Mouse (Mus musculus): ENCODE measurements around the gene Mypop. TPM values are rescaled to one million over a fixed set of nuclear protein-coding genes. Genes with fewer than 3 reads are reported as not detected.

Gene Mypop
- 5.2 and 6.3 TPM in 2 replicates for polyA plus RNA-seq (2015; fragmentation: Nextera tagmentation; extraction: Ambion mirVana)

DNA sequence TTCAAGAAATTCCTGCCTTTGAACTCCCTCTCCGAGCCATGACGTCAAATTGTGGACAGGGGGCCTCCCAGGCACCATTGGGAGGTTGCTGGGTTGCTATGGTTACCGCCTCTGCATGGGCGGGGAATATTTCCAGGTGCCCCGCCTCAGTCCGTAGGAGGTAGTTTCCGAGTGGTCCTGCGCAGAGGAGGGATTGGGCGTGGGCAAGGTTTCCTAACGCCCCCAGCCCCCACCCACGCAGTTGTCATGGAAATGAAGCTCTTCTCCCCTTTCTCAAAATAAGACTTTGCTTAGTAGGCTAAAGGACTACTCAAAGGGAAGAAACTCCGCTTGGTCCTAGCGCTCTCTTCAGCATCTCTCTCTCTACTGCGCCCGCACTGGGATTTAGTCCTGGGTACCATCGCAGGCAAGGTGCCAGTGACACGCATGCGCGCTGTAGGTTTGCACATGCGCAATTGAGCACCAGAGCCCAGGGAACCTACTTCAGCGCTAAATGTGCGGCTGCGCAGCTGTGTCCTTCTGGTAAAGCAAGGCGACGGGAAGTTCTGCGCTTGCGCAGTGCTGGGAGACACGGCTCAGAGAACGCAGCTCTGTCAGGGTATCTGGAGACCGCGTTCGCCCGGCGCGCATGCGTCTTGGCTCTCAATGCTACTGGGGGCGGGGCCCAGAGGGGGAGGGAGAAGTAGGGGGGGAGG, at the start of gene Mypop:
TSS of gene Mypop (plus strand) at position 645 of the 695 bp plus-strand sequence.
- Histone ChIP-seq H3K9me3 (no peaks in the 10 kb centered on the region), H3K36me3 (peaks cover 14% of the 10 kb centered on the region; the same call in 1 of the 2 replicates), H3K4me1 (peaks cover 29% of the 10 kb centered on the region), H3K4me2 (replicated peaks) (peak within 1 kb of the TSS; percentile 90), H3K4me3 (peak within 1 kb of the TSS; percentile 60), H3K9ac (peak within 1 kb of the TSS; percentile 77), H3K27me3 (peaks cover 34% of the 10 kb centered on the region), H3K27ac (peak within 1 kb of the TSS; percentile 79)
- ATAC-seq (ENCODE audit: low FRiP score, low read depth), result peak; percentile 96
- under 1% methylated on average over 36 of the region's 37 CpGs for WGBS

- WGBS, result 38% methylated on average over 1 of the region's 1 CpGs
- no peaks in the 10 kb centered on the region for H3K4me1 ChIP-seq
- H3K36me3 ChIP-seq, result no peaks in the 10 kb centered on the region
- peaks cover 6% of the 10 kb centered on the region; the same call in 1 of the 2 replicates for H3K27me3 ChIP-seq
- H3K27ac ChIP-seq, result no peak overlapping the region
- no peak overlapping the region for H3K4me2 ChIP-seq (replicated peaks)
- ATAC-seq (ENCODE audit: low FRiP score, low read depth), result no peak
- H3K9me3 ChIP-seq, result no peaks in the 10 kb centered on the region
- H3K4me3 ChIP-seq, result no peak overlapping the region
- H3K9ac ChIP-seq, result no peak overlapping the region
These were observed 48.7 kb upstream of the Mypop start for GRCm38 (mm10) chr7:18942376-18942775.

- Histone ChIP-seq H3K4me1 (no peaks in the 10 kb centered on the region), H3K9me3 (no peaks in the 10 kb centered on the region)
- WGBS, result 50% methylated on average over 9 of the region's 9 CpGs
These were observed 48.2 kb upstream of the Mypop start for GRCm38 (mm10) chr7:18942815-18943214.

DNA sequence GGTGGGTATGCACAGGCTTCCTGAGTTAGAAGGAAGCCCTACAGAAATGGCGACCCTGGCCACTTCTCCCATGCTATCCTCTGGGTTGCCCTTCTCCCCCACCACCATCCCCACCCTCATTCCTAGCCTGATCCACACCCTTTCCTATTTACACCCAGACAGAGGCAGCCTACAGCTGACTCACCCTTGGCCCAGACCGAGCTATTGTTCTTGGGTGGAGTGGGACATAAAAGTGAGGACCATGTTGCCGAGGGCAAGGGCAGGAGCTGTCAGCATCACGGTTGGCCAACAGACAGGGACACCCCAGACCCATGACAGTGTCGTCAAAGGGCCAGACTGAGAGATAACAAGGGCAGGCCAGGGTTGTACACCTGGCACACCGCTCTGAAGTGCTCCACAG, 42.9 kb upstream of the Mypop start:
- 70% methylated on average over 6 of the region's 6 CpGs for WGBS
- no peak for ATAC-seq (ENCODE audit: low FRiP score, low read depth)
- H3K36me3 ChIP-seq, result no peaks in the 10 kb centered on the region
- H3K4me1 ChIP-seq, result no peaks in the 10 kb centered on the region
- no peak overlapping the region for H3K4me3 ChIP-seq
- no peak overlapping the region for H3K9ac ChIP-seq
- H3K9me3 ChIP-seq, result no peaks in the 10 kb centered on the region
- no peak overlapping the region for H3K4me2 ChIP-seq (replicated peaks)
- H3K27me3 ChIP-seq, result peaks cover 39% of the 10 kb centered on the region
- no peak overlapping the region for H3K27ac ChIP-seq

More at GRCm38 (mm10) chr7:18942815-18943214, 48.2 kb upstream of the Mypop start:
- H3K27me3 ChIP-seq, result peaks cover 6% of the 10 kb centered on the region; the same call in 1 of the 2 replicates
- H3K4me2 ChIP-seq (replicated peaks), result no peak overlapping the region
- no peak overlapping the region for H3K27ac ChIP-seq
- H3K36me3 ChIP-seq, result no peaks in the 10 kb centered on the region
- ATAC-seq (ENCODE audit: low FRiP score, low read depth), result no peak
- H3K9ac ChIP-seq, result no peak overlapping the region
- no peak overlapping the region for H3K4me3 ChIP-seq

DNA sequence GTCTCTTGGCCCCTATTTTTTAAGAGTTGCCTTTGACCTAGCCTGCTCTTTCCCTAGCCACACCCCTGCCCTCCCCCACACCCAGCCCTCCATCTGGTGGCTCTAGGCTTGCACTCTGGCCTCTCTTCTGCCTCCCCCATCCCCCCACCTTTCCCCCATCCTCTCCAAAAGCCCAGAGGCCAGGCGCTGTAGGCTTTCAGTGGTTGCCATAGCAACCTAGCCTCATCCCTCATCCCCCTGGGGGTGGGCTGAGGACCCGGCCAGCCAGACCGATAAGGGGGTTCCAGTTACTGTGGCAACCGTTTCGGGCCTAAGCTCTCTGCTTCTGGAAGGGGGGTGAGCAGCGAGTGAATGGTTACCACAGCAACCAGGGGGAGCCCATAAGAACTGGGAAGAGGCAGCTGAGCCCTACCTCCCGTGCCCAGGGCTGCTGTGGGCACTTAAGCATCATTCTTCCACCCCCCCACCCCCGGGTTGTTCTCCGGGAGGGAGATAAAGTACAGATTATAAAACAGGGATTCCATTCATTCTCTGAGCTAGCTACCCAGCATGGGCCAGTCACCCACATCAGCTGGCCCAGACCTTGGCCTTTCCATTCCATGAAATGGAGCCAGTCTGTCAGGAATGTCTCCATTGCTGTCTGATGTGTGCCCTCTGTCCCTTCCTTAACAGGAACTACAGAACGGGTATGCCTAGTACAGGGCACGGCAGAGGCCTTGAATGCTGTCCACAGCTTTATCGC, 41.1 kb upstream of the Mypop start:
- no peak overlapping the region for H3K9ac ChIP-seq
- no peaks in the 10 kb centered on the region for H3K4me1 ChIP-seq
- WGBS, result 44% methylated on average over 12 of the region's 12 CpGs
- no peak for ATAC-seq (ENCODE audit: low FRiP score, low read depth)
- no peaks in the 10 kb centered on the region for H3K36me3 ChIP-seq
- no peak overlapping the region for H3K27ac ChIP-seq
- H3K4me3 ChIP-seq, result no peak overlapping the region
- H3K27me3 ChIP-seq, result peaks cover 55% of the 10 kb centered on the region
- no peak overlapping the region for H3K4me2 ChIP-seq (replicated peaks)
- no peaks in the 10 kb centered on the region for H3K9me3 ChIP-seq

DNA sequence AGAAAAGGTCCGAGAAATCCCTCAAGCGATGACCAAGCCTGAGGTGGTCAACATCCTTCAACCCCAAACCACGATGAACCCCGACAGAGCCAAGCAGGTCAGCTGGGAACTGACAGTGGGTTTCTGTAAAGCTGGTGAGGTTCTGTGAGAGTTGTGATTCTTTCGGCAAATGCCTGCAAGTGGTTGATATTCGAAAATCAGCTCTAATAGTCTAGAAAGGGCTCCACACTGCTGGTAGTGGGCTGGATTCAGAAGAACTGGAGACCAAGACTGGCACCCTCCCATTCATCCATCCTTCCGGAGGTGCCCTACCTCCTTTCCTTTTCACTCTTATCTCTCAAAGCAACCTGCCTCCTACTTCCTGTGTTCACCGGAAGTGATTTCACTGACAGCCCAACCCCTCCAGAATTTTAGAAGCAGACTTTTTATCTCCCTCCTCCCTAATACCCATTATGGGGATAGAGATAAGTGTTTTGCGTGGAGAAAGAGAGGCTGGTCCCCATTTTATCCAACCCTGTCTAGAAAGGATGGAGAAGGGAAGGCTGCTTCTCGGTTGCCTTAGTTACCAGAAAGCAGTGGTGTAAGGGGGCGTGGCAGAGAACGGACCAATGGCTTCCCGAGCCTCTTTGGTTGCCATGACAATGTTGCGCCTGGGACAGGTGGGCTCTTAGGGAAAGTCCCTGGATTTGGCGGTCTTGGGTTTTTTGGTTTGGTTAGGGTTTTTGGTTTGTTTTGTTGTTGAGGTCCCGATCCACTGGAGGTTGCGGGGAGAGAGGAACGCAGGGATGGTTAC, 40.3 kb upstream of the Mypop start:
- H3K4me1 ChIP-seq, result no peaks in the 10 kb centered on the region
- no peak overlapping the region for H3K4me2 ChIP-seq (replicated peaks)
- 22% methylated on average over 18 of the region's 18 CpGs for WGBS
- H3K27me3 ChIP-seq, result peaks cover 62% of the 10 kb centered on the region
- H3K4me3 ChIP-seq, result no peak overlapping the region
- H3K9me3 ChIP-seq, result no peaks in the 10 kb centered on the region
- H3K9ac ChIP-seq, result no peak overlapping the region
- no peak for ATAC-seq (ENCODE audit: low FRiP score, low read depth)
- no peak overlapping the region for H3K27ac ChIP-seq
- no peaks in the 10 kb centered on the region for H3K36me3 ChIP-seq

- WGBS, result 15% methylated on average over 15 of the region's 15 CpGs
- Histone ChIP-seq H3K9ac (no peak overlapping the region), H3K27me3 (peaks cover 69% of the 10 kb centered on the region), H3K27ac (no peak overlapping the region), H3K4me2 (replicated peaks) (no peak overlapping the region), H3K9me3 (no peaks in the 10 kb centered on the region), H3K36me3 (no peaks in the 10 kb centered on the region), H3K4me1 (no peaks in the 10 kb centered on the region), H3K4me3 (no peak overlapping the region)
- no peak for ATAC-seq (ENCODE audit: low FRiP score, low read depth)
These were observed 39.6 kb upstream of the Mypop start for GRCm38 (mm10) chr7:18951397-18951796.

DNA sequence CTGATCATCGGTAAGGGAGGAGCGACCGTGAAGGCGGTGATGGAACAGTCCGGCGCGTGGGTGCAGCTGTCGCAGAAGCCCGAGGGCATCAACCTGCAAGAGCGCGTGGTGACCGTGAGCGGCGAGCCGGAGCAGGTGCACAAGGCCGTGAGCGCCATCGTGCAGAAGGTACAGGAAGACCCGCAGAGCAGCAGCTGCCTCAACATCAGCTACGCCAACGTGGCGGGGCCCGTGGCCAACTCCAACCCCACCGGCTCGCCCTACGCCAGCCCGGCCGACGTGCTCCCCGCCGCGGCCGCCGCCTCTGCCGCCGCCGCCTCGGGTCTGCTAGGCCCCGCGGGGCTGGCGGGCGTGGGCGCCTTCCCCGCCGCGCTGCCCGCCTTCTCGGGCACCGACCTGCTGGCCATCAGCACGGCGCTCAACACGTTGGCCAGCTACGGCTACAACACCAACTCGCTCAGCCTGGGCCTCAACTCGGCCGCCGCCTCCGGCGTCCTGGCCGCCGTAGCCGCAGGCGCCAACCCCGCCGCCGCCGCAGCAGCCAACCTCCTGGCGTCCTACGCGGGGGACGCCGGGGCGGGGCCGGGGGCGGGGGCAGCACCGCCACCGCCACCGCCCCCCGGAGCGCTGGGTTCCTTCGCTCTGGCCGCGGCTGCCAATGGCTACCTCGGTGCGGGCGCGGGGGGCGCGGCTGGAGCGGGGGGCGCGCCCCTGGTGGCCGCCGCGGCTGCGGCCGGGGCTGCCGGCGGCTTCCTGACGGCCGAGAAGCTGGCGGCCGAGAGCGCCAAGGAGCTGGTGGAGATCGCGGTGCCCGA, 33.3 kb upstream of the Mypop start:
- no peaks in the 10 kb centered on the region for H3K36me3 ChIP-seq
- H3K4me1 ChIP-seq, result peaks cover 16% of the 10 kb centered on the region
- H3K27ac ChIP-seq, result no peak overlapping the region
- H3K4me2 ChIP-seq (replicated peaks), result peak overlapping the region; percentile 94
- peak overlapping the region; percentile 65 for H3K4me3 ChIP-seq
- H3K27me3 ChIP-seq, result peaks cover 94% of the 10 kb centered on the region
- H3K9me3 ChIP-seq, result no peaks in the 10 kb centered on the region
- ATAC-seq (ENCODE audit: low FRiP score, low read depth), result peak; percentile 72
- under 1% methylated on average over 102 of the region's 107 CpGs for WGBS
- H3K9ac ChIP-seq, result peak overlapping the region; percentile 63

DNA sequence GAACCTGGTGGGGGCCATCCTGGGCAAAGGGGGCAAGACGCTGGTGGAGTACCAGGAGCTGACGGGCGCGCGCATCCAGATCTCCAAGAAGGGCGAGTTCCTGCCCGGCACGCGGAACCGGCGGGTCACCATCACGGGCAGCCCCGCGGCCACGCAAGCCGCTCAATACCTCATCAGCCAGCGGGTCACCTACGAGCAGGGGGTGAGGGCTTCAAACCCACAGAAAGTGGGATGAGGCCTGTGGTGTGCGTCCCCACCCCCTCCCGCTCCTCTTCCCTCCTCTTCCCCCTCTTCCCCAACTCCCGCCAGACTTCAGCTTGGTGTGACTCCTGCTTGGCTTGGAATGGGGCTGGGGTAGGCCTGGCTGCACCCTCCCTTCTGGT, 32.7 kb upstream of the Mypop start:
- Histone ChIP-seq H3K4me3 (peak overlapping the region; percentile 65), H3K4me1 (peaks cover 20% of the 10 kb centered on the region), H3K4me2 (replicated peaks) (peak overlapping the region; percentile 94), H3K27ac (no peak overlapping the region), H3K36me3 (no peaks in the 10 kb centered on the region), H3K9me3 (no peaks in the 10 kb centered on the region), H3K27me3 (peaks cover 98% of the 10 kb centered on the region), H3K9ac (peak overlapping the region; percentile 63)
- WGBS, result under 1% methylated on average over 21 of the region's 21 CpGs
- ATAC-seq (ENCODE audit: low FRiP score, low read depth), result no peak; the same call in 1 of the 2 replicates

GRCm38 (mm10) chr7:18959446-18959845, 31.6 kb upstream of the Mypop start:
- Histone ChIP-seq H3K27me3 (peaks cover 100% of the 10 kb centered on the region), H3K4me3 (no peak overlapping the region), H3K36me3 (no peaks in the 10 kb centered on the region), H3K4me1 (peaks cover 21% of the 10 kb centered on the region), H3K27ac (no peak overlapping the region), H3K9me3 (no peaks in the 10 kb centered on the region), H3K4me2 (replicated peaks) (no peak overlapping the region), H3K9ac (no peak overlapping the region)
- ATAC-seq (ENCODE audit: low FRiP score, low read depth), result no peak
- WGBS, result 57% methylated on average over 8 of the region's 8 CpGs

DNA sequence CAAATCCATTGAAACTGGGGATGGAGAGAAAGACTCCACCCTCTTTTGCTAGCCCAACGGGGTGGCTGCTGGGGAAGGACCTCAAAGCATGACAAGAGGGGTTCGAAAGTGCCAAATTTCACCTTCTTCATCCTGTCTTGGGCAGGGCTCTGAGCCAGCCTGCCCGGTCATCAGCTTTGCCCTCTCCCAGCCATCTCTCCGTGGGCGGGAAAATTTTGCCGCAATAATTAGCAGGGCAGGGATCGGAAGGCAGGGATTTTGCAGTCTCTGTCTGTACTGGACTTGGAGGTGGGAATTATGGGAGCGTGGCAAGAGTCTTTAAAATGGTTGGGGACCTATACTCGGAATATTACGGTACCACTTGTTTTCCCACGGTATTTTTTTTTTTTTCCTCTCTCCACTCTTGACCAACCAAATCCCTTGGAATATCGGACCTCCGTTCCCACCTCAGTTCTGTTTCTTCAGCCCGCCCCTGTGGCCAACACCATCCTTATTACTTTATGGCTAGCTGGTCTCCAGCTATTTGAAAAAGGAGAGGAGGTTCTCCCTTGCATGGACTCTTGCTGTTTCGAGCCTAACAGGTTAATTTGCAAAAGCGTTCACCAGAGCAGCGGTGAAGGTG, 28.8 kb upstream of the Mypop start:
- Histone ChIP-seq H3K4me2 (replicated peaks) (peak overlapping the region; percentile 28), H3K4me1 (peaks cover 19% of the 10 kb centered on the region), H3K27ac (no peak overlapping the region), H3K27me3 (peaks cover 100% of the 10 kb centered on the region), H3K9ac (no peak overlapping the region), H3K4me3 (peak overlapping the region; percentile 14; the same call in 1 of the 2 replicates), H3K9me3 (no peaks in the 10 kb centered on the region), H3K36me3 (no peaks in the 10 kb centered on the region)
- under 1% methylated on average over 17 of the region's 17 CpGs for WGBS
- no peak for ATAC-seq (ENCODE audit: low FRiP score, low read depth)

Data from limb, embryonic 13.5 days (tissue).